Mouse (Mus musculus) midbrain, postnatal 0 days (tissue): Measurements from ENCODE around the gene Pla1a. TPM values are rescaled to one million over a fixed set of nuclear protein-coding genes. Genes with fewer than 3 reads are reported as not detected.

ENCODE experiments used
- ATAC-seq: fragments of 200-750 bp; cut with Nextera tagmentation; 2 replicates; pipeline ENCODE4 v1.8.0; 2017; ENCODE audit warnings: moderate number of reproducible peaks, mild to moderate bottlenecking, moderate TSS enrichment, moderate library complexity; ENCODE audit not compliant: low FRiP score
- DNase-seq: peaks from one replicate; pipeline ENCODE4 v3.0.0-alpha.2; 2015; ENCODE audit warnings: low spot score
- H3K27ac ChIP-seq: fragments of 300-500 bp; sonication (generic); 2 replicates; pipeline ENCODE4 v1.5.1; 2014; ENCODE audit warnings: low read depth, mild to moderate bottlenecking, low read length, mixed read lengths
- H3K27me3 ChIP-seq: fragments of 300-500 bp; sonication (generic); 2 replicates; pipeline ENCODE4 v1.6.1; 2014; ENCODE audit warnings: low read length, control low read depth, mixed read lengths; ENCODE audit not compliant: insufficient read depth
- H3K36me3 ChIP-seq: fragments of 300-500 bp; sonication (generic); 2 replicates; pipeline ENCODE4 v1.6.1; 2014; ENCODE audit warnings: low read length, control low read depth, mixed read lengths; ENCODE audit not compliant: insufficient read depth
- H3K4me1 ChIP-seq: fragments of 300-500 bp; sonication (generic); 2 replicates; pipeline ENCODE4 v1.6.1; 2014; ENCODE audit warnings: mild to moderate bottlenecking, control low read depth, antibody characterized with exemption, low read length, mixed read lengths; ENCODE audit not compliant: insufficient read depth
- H3K4me2 ChIP-seq: fragments of 300-500 bp; sonication (generic); 2 replicates; pipeline ENCODE4 v1.6.1; 2014; ENCODE audit warnings: low read depth, mild to moderate bottlenecking, low read length, mixed read lengths; ENCODE audit not compliant: poor library complexity, severe bottlenecking
- H3K4me3 ChIP-seq: fragments of 300-500 bp; sonication (generic); 2 replicates; pipeline ENCODE4 v1.5.1; 2014; ENCODE audit warnings: low read depth, mild to moderate bottlenecking, low read length, moderate library complexity
- H3K9ac ChIP-seq: fragments of 300-500 bp; sonication (generic); replicated peaks from 2 replicates; pipeline ENCODE4 v1.6.1; 2014; ENCODE audit warnings: mild to moderate bottlenecking, low read length, moderate library complexity, mixed read lengths; ENCODE audit not compliant: poor library complexity, severe bottlenecking
- H3K9me3 ChIP-seq: fragments of 300-500 bp; sonication (generic); 2 replicates; pipeline ENCODE4 v1.6.1; 2016; ENCODE audit warnings: low read length, control low read depth
- CTCF ChIP-seq: IDR thresholded peaks from 2 replicates; pipeline ENCODE4 v1.5.1; 2016; ENCODE audit warnings: antibody characterized with exemption, mild to moderate bottlenecking
- WGBS: fragments of 180-500 bp; shearing (Covaris S2); extraction: QIAGEN DNeasy Blood & Tissue Kit; methylation state at CpG from one replicate; pipeline ENCODE4 v1.1.7; 2014; 5-methylcytosine and 5-hydroxymethylcytosine counted together
- polyA plus RNA-seq: library from polyadenylated mRNA; unstranded; fragments of >200 nt; fragmentation: Nextera tagmentation; extraction: Ambion mirVana; gene quantifications from 2 replicates; pipeline ENCODE4 v1.2.1, GENCODE M21; 2015
- total RNA-seq: library from RNA; depleted of rRNA; stranded (reverse); fragments of >200 nt; gene quantifications from 2 replicates; pipeline ENCODE4 v1.2.3, GENCODE M21; 2014

Gene Pla1a
- total and polyA plus RNA-seq, 2 experiments from 2014 or later, result 1.4 to 1.6 TPM

DNA sequence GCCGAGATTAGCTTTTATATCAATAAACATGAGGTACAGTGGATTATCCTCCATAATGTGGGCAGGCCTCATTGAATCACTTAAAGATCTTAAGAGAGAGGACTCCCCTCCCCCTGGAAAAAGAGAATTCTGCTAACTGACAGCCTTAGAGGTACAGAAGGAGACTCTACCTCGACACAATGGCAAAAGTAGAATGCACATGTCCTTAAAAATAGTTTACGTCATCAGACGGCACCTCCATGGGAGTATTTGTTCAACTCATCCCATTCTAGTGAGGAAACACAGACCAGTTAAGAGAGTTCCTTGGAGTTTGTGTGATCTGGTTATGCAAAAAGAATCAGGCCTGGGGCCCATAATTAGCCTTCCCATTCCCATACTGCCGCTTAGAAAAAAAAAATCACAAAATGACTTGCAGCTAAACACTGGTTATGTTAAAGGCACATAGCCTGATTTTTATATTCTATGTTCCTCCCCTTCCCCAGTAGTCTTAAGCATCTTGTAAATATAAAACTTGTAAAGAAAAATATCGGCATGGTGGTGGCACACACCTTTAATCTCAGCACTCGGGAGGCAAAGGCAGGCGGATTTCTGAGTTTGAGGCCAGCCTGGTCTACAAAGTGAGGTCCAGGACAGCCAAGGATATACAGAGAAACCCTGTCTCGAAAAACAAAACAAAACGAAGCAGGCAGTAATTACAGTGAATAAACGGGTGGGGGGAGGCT is 21.7 kb upstream of the Pla1a start:
- H3K9ac ChIP-seq, result no peak overlapping the region
- no peak overlapping the region for H3K4me2 ChIP-seq
- DNase-seq, result no peak
- H3K4me1 ChIP-seq, result peaks cover 2% of the 10 kb centered on the region; the same call in 1 of the 2 replicates
- no peaks in the 10 kb centered on the region for H3K27me3 ChIP-seq
- H3K9me3 ChIP-seq, result no peaks in the 10 kb centered on the region
- 80% methylated on average over 11 of the region's 11 CpGs for WGBS
- ATAC-seq, result no peak
- no peak overlapping the region for H3K4me3 ChIP-seq
- H3K36me3 ChIP-seq, result no peaks in the 10 kb centered on the region
- no peak overlapping the region for H3K27ac ChIP-seq
- no peak for TF ChIP-seq CTCF

DNA sequence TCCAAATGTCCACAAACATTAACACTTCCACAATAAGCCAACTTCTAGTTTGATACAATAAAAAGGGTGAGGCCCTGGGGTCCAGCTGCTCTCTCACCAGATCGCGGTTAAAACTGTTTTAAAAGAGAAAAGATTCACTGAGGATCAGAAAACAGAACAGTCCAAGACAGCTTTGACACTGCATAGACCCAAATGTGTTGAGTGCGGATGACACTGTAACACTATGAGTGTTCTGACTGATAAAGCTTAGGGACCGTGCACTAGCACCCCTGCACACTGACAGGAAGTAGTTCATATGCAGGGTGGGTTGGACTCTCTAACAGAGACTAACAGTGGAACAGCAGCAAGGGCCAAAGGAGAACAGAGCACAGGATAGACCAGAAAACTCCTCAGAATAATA is 21.0 kb upstream of the Pla1a start:
- WGBS, result 90% methylated on average over 4 of the region's 4 CpGs
- no peak for ATAC-seq
- Histone ChIP-seq H3K4me1 (peaks cover 2% of the 10 kb centered on the region; the same call in 1 of the 2 replicates), H3K36me3 (0 out of 2 replicates have a peak, but pooled peaks cover 2% of the 10 kb centered on the region), H3K9ac (no peak overlapping the region), H3K4me3 (no peak overlapping the region), H3K27ac (no peak overlapping the region), H3K9me3 (no peaks in the 10 kb centered on the region), H3K4me2 (no peak overlapping the region), H3K27me3 (no peaks in the 10 kb centered on the region)
- TF ChIP-seq CTCF, result no peak
- no peak for DNase-seq

DNA sequence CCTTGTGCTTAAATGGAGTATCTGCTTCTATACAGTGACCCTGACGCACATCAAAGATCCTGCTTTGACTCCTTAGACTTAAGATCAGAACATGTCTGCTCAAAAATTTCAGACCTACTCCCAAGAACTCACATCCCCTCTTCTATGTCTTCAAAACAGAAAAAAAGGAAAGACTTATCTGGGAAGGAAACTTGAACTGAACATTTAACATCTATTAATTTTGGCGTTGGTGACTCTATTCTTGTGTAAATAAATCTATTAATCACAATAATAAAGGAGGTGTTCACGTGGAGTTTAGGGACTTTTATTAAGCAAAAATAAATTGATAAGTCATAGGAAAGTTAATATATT is 20.2 kb upstream of the Pla1a start:
- Histone ChIP-seq H3K4me2 (peak overlapping the region; percentile 74), H3K27me3 (no peaks in the 10 kb centered on the region), H3K36me3 (peaks cover 6% of the 10 kb centered on the region), H3K9ac (peak overlapping the region; percentile 90), H3K4me1 (peaks cover 2% of the 10 kb centered on the region; the same call in 1 of the 2 replicates), H3K9me3 (no peaks in the 10 kb centered on the region), H3K27ac (peak overlapping the region; percentile 89), H3K4me3 (peak overlapping the region; percentile 68)
- ATAC-seq, result no peak
- no peak for TF ChIP-seq CTCF
- DNase-seq, result no peak
- 26% methylated on average over 3 of the region's 3 CpGs for WGBS

DNA sequence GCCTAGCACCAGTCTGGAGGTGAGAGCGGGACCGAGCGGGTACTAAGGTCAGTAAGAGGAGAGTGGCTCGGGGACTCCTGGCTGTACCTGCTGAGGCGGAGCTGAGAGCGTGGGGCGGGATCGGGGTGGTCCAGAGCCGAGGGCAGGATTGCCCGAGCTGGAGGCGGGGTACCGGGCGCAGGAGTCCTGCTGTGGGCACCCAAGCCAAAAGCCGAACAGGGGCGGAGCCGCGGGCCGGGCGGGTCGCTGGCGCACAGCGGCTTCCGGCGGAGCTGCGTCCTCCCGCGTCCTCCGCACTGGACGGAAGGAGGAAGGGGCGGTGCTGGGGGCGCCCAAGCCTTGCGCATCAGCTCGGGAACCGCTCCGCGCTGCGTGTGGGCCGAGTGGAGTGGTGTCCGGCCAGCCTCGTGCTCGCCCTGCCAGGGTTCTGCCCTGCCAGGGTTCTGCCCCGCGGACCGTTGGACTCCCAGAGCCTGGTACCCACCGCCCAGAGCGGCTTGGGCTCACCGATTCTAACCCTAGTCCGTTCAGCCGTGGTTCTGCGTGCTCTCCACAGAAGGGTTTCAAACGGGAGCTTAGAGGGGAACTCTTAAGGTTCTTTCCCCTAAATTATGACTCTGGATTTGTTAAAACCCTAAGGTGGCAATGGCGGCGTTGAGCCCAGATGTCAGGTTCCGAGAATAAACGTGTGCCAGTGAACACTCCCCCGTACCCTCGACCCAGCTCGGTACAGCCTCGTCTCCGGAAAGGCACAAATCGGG is 19.7 kb upstream of the Pla1a start, which contains the start of gene Adprh:
TSS of gene Adprh (minus strand) at position 262 of the 761 bp plus-strand sequence.
- Histone ChIP-seq H3K36me3 (peaks cover 6% of the 10 kb centered on the region), H3K27ac (peak within 1 kb of the TSS; percentile 89), H3K9me3 (no peaks in the 10 kb centered on the region), H3K9ac (peak within 1 kb of the TSS; percentile 90), H3K4me2 (peak within 1 kb of the TSS; percentile 74), H3K4me3 (peak within 1 kb of the TSS; percentile 68), H3K4me1 (peaks cover 2% of the 10 kb centered on the region; the same call in 1 of the 2 replicates), H3K27me3 (no peaks in the 10 kb centered on the region)
- DNase-seq, result peak; percentile 91
- under 1% methylated on average over 48 of the region's 61 CpGs for WGBS
- no peak for TF ChIP-seq CTCF
- ATAC-seq, result peak; percentile 97

DNA sequence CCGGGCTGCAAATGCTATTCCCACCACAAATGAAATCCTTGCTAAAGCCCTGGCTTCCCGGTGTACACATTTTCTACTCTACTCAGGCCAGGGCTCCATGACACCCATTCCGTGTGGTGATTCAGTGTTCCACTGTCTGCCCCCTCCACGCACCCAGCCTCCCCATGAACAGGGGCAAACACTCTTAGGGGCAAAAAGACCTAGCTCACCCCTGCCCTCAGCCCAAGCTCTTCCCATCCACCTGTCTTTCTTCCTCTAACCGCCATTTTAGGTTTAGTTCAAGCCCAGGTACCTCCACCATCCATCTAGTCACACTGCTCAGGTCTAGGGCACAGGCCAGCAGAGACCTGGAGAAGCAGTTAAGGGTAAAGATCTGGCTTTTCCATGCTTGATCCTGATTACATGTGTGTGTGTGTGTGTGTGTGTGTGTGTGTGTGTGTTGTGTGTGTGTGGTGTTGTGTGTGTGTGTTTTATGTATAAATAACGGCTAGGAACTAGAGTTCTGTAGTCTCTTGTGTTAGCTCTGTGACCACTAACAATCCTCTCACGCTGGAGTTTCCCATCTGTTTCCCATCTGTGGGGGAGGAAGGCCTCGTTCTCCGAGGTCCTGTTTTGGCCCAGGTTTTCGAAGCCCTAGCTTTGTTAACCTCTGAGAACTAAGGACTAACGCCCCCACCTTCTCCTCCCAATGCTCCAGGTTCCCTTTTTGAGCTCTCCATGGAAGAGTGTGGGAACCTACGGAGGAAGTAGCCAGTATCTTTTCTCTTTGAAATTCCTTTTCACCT is 18.7 kb upstream of the Pla1a start:
- H3K9me3 ChIP-seq, result no peaks in the 10 kb centered on the region
- no peak for TF ChIP-seq CTCF
- H3K27me3 ChIP-seq, result no peaks in the 10 kb centered on the region
- ATAC-seq (peak; percentile 15; the same call in 1 of the 2 replicates), DNase-seq (peak; percentile 27)
- peak overlapping the region; percentile 68 for H3K4me3 ChIP-seq
- H3K36me3 ChIP-seq, result peaks cover 13% of the 10 kb centered on the region
- H3K9ac ChIP-seq, result peak overlapping the region; percentile 90
- 45% methylated on average over 12 of the region's 12 CpGs for WGBS
- peak overlapping the region; percentile 74 for H3K4me2 ChIP-seq
- H3K4me1 ChIP-seq, result peaks cover 2% of the 10 kb centered on the region; the same call in 1 of the 2 replicates
- H3K27ac ChIP-seq, result peak overlapping the region; percentile 89
